ENCODE assay signal across 13 mouse cellular contexts in genomic region chr1:177494913-177495542, GRCm38 (mm10). TPM values are rescaled to one million over a fixed set of nuclear protein-coding genes. Genes with fewer than 3 reads are reported as not detected.
DNase-seq lines count a peak whose midpoint lies in the region; ATAC-seq and TF ChIP-seq lines count a peak whose summit lies in the region.
"Had no signal": no experiment of that assay in that cellular context is flagged by ENCODE, and none has a peak within 500 bp of the region (broad histone marks: within the 10 kb centered on the region; RNA-seq: fewer than 3 reads in every experiment).

No protein-coding gene starts in this region.

- DNase-seq in embryonic facial prominence, embryonic 14.5 days (ENCODE audit: low spot score), result no peak
- DNase-seq in embryonic facial prominence, embryonic 10.5 days (ENCODE audit: low spot score), result no peak
- peak; percentile 19 for DNase-seq in kidney, postnatal 14 days
- no peak for DNase-seq in kidney, postnatal 25 days
- no peak for DNase-seq in left cerebral cortex, adult 11 months (ENCODE audit: low spot score)
- no peak for DNase-seq in ovary, postnatal 36 days (ENCODE audit: low spot score)
- DNase-seq: adrenal gland, adult 8-10 months; cerebellum, adult 9-10 months; heart, postnatal 36 days; layer of hippocampus, postnatal 36 days had no signal

- no peaks in the 10 kb centered on the region; the same call in 1 of the 2 replicates for H3K27me3 ChIP-seq in embryonic facial prominence, embryonic 14.5 days (replicated peaks; ENCODE audit: control insufficient read depth, insufficient read depth, low read length)
- H3K27me3 ChIP-seq in embryonic facial prominence, embryonic 10.5 days (replicated peaks; ENCODE audit: low read depth, poor library complexity, severe bottlenecking), result no peaks in the 10 kb centered on the region
- H3K27me3 ChIP-seq in intestine, postnatal 0 days (replicated peaks; ENCODE audit: control insufficient read depth, insufficient read depth, low read length), result no peaks in the 10 kb centered on the region
- H3K27me3 ChIP-seq in megakaryocyte, embryonic 14.5 days (replicated peaks), result peaks cover 1% of the 10 kb centered on the region

- no peaks in the 10 kb centered on the region for H3K9me3 ChIP-seq in embryonic facial prominence, embryonic 14.5 days (ENCODE audit: control insufficient read depth, low read length)
- H3K9me3 ChIP-seq in embryonic facial prominence, embryonic 10.5 days, result no peaks in the 10 kb centered on the region
- no peaks in the 10 kb centered on the region for H3K9me3 ChIP-seq in intestine, postnatal 0 days (ENCODE audit: control insufficient read depth)
- no peaks in the 10 kb centered on the region for H3K9me3 ChIP-seq in megakaryocyte, embryonic 14.5 days

- no peak overlapping the region for H3K9ac ChIP-seq in embryonic facial prominence, embryonic 14.5 days (ENCODE audit: low read depth, low read length)
- no peak overlapping the region for H3K9ac ChIP-seq in intestine, postnatal 0 days (ENCODE audit: low read depth, low read length)

- H3K27ac ChIP-seq in embryonic facial prominence, embryonic 14.5 days (replicated peaks; ENCODE audit: low read depth, low read length), result no peak overlapping the region
- H3K27ac ChIP-seq in embryonic facial prominence, embryonic 10.5 days (replicated peaks), result no peak overlapping the region
- no peak overlapping the region for H3K27ac ChIP-seq in intestine, postnatal 0 days (ENCODE audit: low read depth, low read length)

- H3K4me3 ChIP-seq in embryonic facial prominence, embryonic 14.5 days (ENCODE audit: low read depth, low read length), result no peak overlapping the region
- no peak overlapping the region for H3K4me3 ChIP-seq in embryonic facial prominence, embryonic 10.5 days
- H3K4me3 ChIP-seq in intestine, postnatal 0 days (ENCODE audit: low read depth, low read length), result no peak overlapping the region
- peak overlapping the region; percentile 78 for H3K4me3 ChIP-seq in megakaryocyte, embryonic 14.5 days (replicated peaks)

- no peaks in the 10 kb centered on the region for H3K4me1 ChIP-seq in embryonic facial prominence, embryonic 14.5 days (ENCODE audit: control insufficient read depth, insufficient read depth, low read length)
- peaks cover 7% of the 10 kb centered on the region; the same call in 1 of the 2 replicates for H3K4me1 ChIP-seq in embryonic facial prominence, embryonic 10.5 days
- no peaks in the 10 kb centered on the region for H3K4me1 ChIP-seq in intestine, postnatal 0 days (replicated peaks; ENCODE audit: control insufficient read depth, insufficient read depth, low read length)
- H3K4me1 ChIP-seq in megakaryocyte, embryonic 14.5 days, result peaks cover 10% of the 10 kb centered on the region

- 53% methylated on average over 9 of the region's 9 CpGs for WGBS in embryonic facial prominence, embryonic 14.5 days
- WGBS in embryonic facial prominence, embryonic 10.5 days, result 71% methylated on average over 9 of the region's 9 CpGs
- 42% methylated on average over 9 of the region's 9 CpGs for WGBS in intestine, postnatal 0 days

- TF ChIP-seq CTCF in intestine, postnatal 0 days (IDR thresholded peaks at IDR 0.05; ENCODE audit: low read depth), result no peak

- H3K4me2 ChIP-seq in embryonic facial prominence, embryonic 14.5 days (ENCODE audit: low read depth, low read length), result peak overlapping the region; percentile 0; the same call in 1 of the 2 replicates
- 0 out of 2 replicates have a peak overlapping the region, but pooled peaks have one; percentile 21 for H3K4me2 ChIP-seq in intestine, postnatal 0 days (replicated peaks; ENCODE audit: low read depth)
- H3K4me2 ChIP-seq: midbrain, embryonic 11.5 days had no signal

- ATAC-seq in embryonic facial prominence, embryonic 14.5 days (ENCODE audit: low read depth), result no peak
- no peak for ATAC-seq in intestine, postnatal 0 days

- H3K36me3 ChIP-seq in embryonic facial prominence, embryonic 14.5 days (ENCODE audit: control insufficient read depth, insufficient read depth, low read length), result no peaks in the 10 kb centered on the region
- H3K36me3 ChIP-seq in embryonic facial prominence, embryonic 10.5 days (replicated peaks), result no peaks in the 10 kb centered on the region
- H3K36me3 ChIP-seq in intestine, postnatal 0 days (ENCODE audit: control insufficient read depth, insufficient read depth), result no peaks in the 10 kb centered on the region
- no peaks in the 10 kb centered on the region for H3K36me3 ChIP-seq in megakaryocyte, embryonic 14.5 days (replicated peaks; ENCODE audit: low read length)

RNA-seq across cellular contexts. Expression of gene Zbtb18, which starts 52.9 kb away (rescaled TPM):
- 4.5 and 7.0 TPM in 2 replicates for polyA plus RNA-seq in embryonic facial prominence, embryonic 14.5 days (2014; fragmentation: Nextera tagmentation; extraction: Ambion mirVana)
- 2.1 and 3.4 TPM in 2 replicates for polyA plus RNA-seq in embryonic facial prominence, embryonic 10.5 days (2016; fragmentation: Nextera tagmentation; extraction: Ambion mirVana)
- 2.5 and 3.1 TPM in 2 replicates for polyA plus RNA-seq in intestine, postnatal 0 days (2015; fragmentation: Nextera tagmentation; extraction: Ambion mirVana)
- polyA plus RNA-seq in megakaryocyte, embryonic 14.5 days (2012; ENCODE audit: insufficient read depth, low replicate concordance), result 1.2 and 3.1 TPM in 2 replicates
